Mouse (Mus musculus): ENCODE data around the gene Mlxip.
A peak's percentile ranks its signal among the peaks of the same experiment; 100 is the strongest.

Mlxip gene

GRCm38 (mm10) chr5:123436071-123436779 is 41.6 kb downstream of the Mlxip start:
- DNase-seq, result peak; percentile 20

DNA sequence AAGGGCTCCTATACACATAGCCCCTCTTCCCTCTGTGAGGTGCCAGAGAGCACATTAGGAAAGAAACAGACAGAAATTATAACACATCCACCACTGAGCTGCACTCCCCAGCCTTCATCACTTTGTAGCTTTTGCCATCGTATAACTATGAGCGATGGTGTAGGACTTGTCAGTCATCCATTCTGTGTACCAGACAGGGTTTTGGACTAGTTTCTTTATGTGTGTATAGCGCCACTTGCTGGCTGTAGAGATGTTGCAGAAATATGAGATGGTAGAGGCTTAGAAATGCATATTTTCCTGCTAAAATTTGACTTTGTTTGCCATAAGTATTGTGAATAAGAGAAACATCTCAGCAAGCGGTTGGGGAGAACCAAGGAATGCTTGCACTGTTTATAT is 42.2 kb downstream of the Mlxip start:
- DNase-seq, result peak; percentile 63

GRCm38 (mm10) chr5:123438381-123438780 is 43.8 kb downstream of the Mlxip start:
- no peak for DNase-seq

- no peak for DNase-seq
Measured at GRCm38 (mm10) chr5:123439312-123439711, 44.7 kb downstream of the Mlxip start.

- peak; percentile 19 for DNase-seq
Measured at GRCm38 (mm10) chr5:123439941-123440340, 45.3 kb downstream of the Mlxip start.

GRCm38 (mm10) chr5:123440664-123441063 is 46.1 kb downstream of the Mlxip start:
- DNase-seq, result no peak

- no peak for DNase-seq
Measured at GRCm38 (mm10) chr5:123442283-123442682, 47.7 kb downstream of the Mlxip start.

DNA sequence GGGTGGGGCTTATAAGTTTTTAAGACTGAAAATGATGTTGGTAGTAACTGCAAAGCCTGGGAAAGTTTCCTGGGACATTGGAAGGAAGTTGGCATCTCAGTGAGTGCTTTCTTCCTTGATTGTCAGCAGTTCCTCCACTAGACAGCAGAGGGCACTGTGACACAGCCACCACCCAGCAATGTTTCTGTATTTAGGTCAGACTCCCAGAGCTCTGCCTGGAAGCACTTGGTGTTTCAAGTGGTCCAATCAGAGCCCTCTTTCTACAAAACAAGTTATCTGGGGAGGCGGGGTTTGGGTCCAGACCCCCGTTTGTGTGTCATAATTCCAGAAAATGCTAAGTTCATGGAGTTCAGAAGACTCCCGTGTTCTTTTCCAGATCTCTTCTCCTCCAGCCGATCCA is 49.5 kb downstream of the Mlxip start:
- peak; percentile 74 for DNase-seq

- no peak for DNase-seq
Measured at GRCm38 (mm10) chr5:123444849-123445334, 50.3 kb downstream of the Mlxip start.

DNA sequence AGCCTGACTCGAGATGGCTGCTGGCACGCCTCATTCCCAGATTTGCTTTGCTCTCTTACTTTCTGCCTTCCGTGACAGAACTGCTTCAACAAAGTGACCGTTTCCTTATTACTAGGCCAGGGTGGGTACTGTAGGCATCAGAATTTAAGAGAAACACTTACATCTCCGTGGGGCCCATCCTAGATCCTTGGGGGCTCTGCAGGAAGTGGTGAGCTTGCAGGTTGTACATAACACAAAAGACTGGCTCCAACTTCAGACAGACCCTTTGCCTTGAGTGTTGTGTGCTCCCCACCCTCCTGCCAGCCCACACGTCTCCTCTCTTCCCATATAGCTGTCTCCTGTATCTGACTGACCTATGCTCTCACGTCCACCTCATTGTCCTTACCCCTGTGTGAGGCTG is 57.3 kb downstream of the Mlxip start:
- no peak for DNase-seq

GRCm38 (mm10) chr5:123461420-123461819 is 66.8 kb downstream of the Mlxip start:
- no peak for DNase-seq

DNA sequence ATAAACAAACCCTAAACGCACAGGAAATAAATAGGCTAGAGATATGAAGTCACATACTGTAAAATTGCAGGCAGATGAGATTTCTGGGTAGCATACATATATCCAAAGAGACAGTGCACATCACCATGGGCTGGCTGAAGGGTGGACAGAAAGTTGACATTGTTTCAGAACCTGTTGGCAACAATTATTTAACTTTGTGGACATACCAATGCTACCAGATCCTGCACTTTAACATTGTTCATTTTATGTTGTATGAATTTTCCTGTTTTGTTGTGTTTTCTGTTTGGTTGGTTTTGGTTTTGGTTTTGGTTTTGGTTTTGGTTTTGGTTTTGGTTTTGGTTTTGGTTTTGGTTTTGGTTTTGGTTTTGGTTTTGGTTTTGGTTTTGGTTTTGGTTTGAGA is 70.0 kb downstream of the Mlxip start:
- DNase-seq, result no peak

GRCm38 (mm10) chr5:123470784-123471400 is 76.3 kb downstream of the Mlxip start:
- DNase-seq, result no peak

DNA sequence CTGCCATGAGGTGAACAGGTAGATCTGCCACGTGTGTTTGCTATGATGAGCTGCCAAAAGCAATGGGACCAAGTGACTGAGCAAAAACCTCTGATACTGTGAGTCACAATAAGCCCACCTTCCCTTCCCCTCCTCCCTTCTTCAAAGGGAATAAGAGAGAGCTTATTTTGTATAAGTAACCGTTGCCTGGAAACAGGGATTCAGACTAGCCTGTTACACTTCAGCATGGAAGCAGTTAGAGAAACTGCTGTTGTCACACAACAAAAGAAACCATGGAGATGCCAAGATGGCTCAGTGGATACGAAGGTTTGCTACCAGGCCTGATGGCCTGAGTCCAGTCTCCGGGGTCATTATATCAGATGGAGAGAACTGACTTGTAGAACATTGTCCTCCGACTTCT is 79.2 kb downstream of the Mlxip start:
- DNase-seq, result no peak

- no peak for DNase-seq
Measured at GRCm38 (mm10) chr5:123487659-123488395, 93.2 kb downstream of the Mlxip start.

- no peak for DNase-seq
Measured at GRCm38 (mm10) chr5:123489112-123489785, 94.7 kb downstream of the Mlxip start, which contains the start of the genes Lrrc43 and Il31. Gene Lrrc43, plus strand, starts transcription at chr5:123489305. Gene Il31, minus strand, starts transcription at chr5:123489489.

- DNase-seq, result no peak
Measured at GRCm38 (mm10) chr5:123489935-123490334, 95.3 kb downstream of the Mlxip start.

- DNase-seq, result peak; percentile 13
Measured at GRCm38 (mm10) chr5:123499717-123500116, 105.1 kb downstream of the Mlxip start.

- no peak for DNase-seq
Measured at GRCm38 (mm10) chr5:123501973-123502372, 107.4 kb downstream of the Mlxip start.
